Mouse (Mus musculus) urinary bladder, postnatal 36 days (tissue): Measurements from ENCODE around the gene Nectin4.
"Not testable (repeated sequence)": the region's sequence is repeated elsewhere in the genome, so short reads cannot be mapped to it uniquely, and the experiment has no call there.

ENCODE experiments used
- DNase-seq, 2 experiments: peaks; one replicate each; pipeline ENCODE4 v3.0.0; 2022; ENCODE audit warnings: low spot score in 2 of 2, mixed read lengths in 1 of 2

Gene Nectin4

GRCm38 (mm10) chr1:171369845-171370556 is at the start of gene Nectin4:
Gene Nectin4 (plus strand): TSS chr1:171370099.
- peak; percentile 71 to 75 for DNase-seq

DNA sequence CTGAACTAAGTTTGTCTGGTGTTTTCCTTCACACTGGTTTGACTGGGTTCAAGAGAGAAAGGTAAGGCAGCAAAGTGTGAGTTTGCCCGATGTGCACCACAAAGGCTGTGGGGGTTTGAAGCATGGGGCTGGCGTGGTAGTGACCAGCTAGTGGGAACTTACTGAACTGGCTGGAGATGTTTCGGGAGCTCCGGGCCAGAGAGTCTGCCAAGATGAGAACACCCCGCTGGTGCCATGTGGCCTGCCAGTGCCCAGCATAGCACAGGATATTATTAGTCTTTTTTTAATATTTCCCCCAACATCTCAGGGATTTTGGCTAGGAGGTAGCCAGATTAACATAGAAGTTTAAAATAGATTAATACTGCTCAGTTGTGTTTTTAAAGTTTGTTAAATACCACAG is 49.7 kb upstream of the Nectin4 start:
- no peak for DNase-seq

GRCm38 (mm10) chr1:171321415-171321814 is 48.5 kb upstream of the Nectin4 start:
- no peak for DNase-seq

- no peak for DNase-seq
Observed at GRCm38 (mm10) chr1:171322012-171322411, 47.9 kb upstream of the Nectin4 start.

DNA sequence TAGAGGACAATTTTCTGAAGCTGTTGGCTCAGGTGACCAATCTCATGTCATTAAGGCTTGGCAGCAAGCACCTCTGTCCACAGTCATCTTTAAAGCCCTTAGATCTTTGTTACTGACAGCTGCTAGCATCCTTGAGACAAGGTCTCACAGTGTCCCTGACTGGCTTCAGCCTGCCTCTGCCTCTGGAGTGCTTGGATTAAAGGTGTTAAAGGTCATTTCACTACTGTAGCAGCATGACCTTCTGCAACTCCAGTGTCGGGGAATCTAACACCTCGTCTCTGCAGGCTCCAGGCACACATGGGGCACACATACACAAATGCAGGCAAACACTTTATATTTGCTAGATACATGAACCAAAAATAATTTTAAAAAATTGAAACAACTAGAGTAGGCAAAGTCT is 44.3 kb upstream of the Nectin4 start:
- DNase-seq = no peak

DNA sequence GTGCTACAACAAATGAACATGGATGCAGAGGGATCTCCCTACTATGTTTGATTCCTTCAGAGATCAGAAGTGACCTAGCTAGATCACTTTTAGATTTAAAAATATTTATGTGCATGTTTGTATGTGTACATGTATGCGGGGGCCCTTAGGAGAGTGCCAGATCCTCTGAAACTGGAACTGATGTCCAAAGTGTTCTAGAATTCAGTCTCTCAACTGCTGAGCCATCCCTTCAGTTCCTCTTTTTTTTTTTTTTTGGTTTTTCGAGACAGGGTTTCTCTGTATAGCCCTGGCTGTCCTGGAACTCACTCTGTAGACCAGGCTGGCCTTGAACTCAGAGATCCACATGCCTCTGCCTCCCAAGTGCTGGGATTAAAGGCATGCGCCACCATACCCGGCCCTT is 43.3 kb upstream of the Nectin4 start:
- DNase-seq = not testable (repeated sequence)

DNA sequence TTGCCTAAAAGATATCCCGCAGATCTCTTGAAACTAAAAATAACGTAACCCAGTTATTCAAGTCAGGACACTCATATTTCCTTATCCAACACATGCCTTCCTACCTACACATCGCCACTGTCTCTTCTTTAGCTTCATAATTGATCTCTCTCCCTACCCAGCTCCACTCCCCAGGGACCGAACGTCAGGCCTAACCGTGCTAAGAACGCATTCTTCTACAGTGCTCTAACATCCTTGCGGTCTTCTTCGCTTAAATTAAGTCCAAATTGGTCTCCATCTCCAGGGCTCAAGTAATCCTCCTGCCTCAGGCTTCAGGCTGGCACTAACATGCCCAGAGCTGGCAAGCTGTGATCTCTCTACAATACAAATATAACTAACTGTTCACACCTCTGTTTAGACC is 41.7 kb upstream of the Nectin4 start:
- no peak for DNase-seq

DNA sequence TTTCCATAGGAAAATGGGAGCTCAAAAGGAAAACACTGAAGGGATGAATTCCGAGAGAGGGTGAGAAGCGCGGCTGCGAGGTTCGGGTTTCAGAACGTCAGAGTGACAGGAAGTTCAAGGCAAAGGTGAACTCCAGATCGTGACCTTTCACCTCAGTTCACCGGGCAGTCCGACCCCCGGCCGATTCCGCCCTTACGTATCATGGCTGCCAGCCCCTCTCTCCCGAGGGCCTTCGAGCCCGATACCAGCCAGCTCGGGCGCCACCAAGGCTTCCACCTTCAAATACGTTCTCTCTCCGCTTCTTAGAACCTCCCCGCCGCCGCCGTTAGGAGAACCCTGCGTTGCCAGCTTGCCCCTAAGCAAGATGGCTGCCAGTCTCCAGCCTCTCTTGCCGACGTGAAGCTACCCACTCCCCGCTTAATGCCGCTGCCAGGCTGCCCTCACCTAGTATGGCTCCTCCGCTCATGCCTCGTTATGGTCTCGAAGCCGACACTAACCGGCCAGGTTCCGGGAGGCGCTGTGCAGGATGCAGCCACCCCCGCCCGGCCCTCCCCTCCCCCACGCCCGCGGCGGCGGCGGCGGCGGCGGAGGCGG is 41.0 kb upstream of the Nectin4 start, which contains the start of gene Dedd:
Gene Dedd (plus strand): TSS at position 307 of the 594 bp plus-strand sequence.
- DNase-seq = peak; percentile 89 to 90

GRCm38 (mm10) chr1:171329433-171330215 is 40.3 kb upstream of the Nectin4 start:
- DNase-seq = no peak

DNA sequence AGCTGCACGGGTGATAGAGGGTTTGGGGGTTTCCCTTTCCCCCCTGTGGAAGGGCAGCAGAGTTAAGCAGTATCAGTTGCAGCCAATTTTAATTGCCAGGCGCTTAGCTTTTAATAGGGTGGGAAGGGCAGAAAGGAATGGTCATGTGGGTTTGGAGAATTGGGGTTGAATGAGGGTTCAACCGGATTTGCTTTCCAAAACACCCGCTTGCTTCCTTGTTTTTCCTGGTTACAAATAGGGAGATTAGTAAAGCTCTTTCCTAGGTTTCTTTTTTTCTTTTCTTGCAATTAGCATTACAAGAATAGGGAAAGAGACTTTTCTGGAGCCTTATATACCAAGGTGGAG is 39.7 kb upstream of the Nectin4 start:
- peak in 1 of 2 experiments; percentile 25 for DNase-seq

GRCm38 (mm10) chr1:171342262-171343207 is 27.4 kb upstream of the Nectin4 start:
- DNase-seq = no peak

- DNase-seq = peak; percentile 23 to 55
Observed at GRCm38 (mm10) chr1:171343922-171344677, 25.8 kb upstream of the Nectin4 start.

GRCm38 (mm10) chr1:171344715-171345114 is 25.2 kb upstream of the Nectin4 start:
- no peak for DNase-seq

GRCm38 (mm10) chr1:171345225-171346094 is 24.4 kb upstream of the Nectin4 start, which contains the start of the genes Nit1 and Pfdn2:
Gene Nit1 (minus strand): TSS chr1:171345646.
Gene Pfdn2 (plus strand): TSS chr1:171345670.
- peak; percentile 81 to 93 for DNase-seq

- DNase-seq = no peak
Observed at GRCm38 (mm10) chr1:171346095-171346450, 23.8 kb upstream of the Nectin4 start.

DNA sequence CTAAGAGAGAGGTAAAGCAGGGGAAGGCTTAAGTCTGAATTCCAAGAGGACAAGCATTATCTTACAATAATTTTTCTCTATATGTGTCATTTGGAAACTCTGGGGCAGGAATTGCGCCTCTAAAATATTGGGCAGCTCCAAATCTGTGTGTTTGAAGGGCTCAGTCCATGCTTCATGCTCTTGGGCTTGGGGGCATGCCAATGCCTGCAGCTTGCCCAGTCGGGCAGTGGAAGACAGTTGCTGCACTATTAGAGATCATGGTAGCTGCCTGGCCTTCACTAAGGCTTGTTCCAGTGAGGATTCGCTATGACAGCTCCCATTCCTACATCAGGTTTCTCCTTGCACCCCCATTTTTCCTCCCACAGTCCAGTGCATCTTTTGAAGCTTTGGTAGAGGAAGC is 21.2 kb upstream of the Nectin4 start:
- DNase-seq = no peak

DNA sequence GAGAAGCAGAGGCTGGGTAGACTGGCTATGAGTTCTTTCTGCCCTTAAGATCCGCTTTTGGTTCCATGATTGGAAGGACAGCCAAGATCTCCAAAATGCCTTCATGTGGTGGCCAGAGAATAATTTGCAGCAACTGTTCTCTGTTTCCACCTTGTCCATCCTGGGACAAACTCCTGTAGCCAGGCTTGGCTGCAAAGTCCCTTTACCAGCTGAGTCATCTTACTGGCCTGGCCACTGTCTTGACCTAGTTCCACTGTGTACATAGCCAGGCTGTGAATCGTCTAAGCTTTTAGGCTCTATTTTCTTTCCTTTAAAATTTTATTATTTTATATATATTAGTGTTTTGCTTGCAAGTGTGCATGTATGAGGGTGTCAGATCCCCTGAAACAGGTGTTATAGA is 20.7 kb upstream of the Nectin4 start:
- no peak for DNase-seq

- no peak for DNase-seq
Observed at GRCm38 (mm10) chr1:171355812-171356340, 14.0 kb upstream of the Nectin4 start.

DNA sequence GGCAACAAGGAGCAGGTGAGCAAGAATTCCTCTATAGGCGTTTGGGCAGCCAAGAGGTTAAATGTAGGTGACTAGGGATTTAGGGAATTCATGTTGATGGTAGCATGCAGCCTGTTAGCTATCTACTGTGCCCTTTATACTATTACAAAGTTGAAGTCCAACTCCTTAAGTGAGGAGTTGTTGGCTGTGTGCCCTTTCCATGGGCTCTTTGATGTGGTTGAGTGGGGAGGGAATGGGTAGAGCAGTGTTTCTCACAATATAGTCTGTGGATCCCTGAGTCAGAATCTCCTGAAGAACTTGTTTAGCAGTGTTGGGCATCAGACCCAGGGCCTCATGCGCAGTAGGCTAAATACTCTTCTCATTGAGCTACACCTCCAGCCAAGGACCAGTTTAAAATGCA is 13.1 kb upstream of the Nectin4 start:
- no peak for DNase-seq

DNA sequence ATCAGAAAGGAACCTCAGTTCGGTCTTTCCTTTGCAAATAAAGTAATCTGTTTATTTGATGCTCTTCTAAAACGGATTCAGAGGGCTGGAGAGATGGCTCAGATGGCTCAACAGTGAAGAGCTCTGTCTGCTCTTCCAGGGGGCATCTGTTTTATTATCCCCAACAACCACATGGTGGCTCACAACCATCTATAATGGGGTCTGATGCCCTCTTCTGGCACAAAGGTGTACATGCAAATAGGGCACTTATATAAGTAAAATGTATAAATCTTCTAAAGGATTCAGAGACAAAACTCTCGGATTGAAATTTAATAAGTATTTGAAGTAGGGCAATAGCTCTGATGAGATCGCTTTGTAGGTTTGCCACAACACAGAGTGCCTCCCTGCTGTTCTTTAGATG is 11.5 kb upstream of the Nectin4 start:
- no peak for DNase-seq
